Mouse (Mus musculus) right cerebral cortex, adult 2 months (tissue): ENCODE measurements around the gene Erbb2.

Experiments used
- DNase-seq, 2 experiments: peaks; one replicate each; pipeline ENCODE4 v3.0.0; 2021 to 2022; ENCODE audit warnings: low spot score in 2 of 2

Gene Erbb2

GRCm38 (mm10) chr11:98485749-98486148, 73.5 kb downstream of the Erbb2 start:
- DNase-seq = no peak
